Mouse (Mus musculus): ENCODE data around the gene Bcas1.

Gene Bcas1

GRCm38 (mm10) chr2:170308033-170308820, 119.4 kb downstream of the Bcas1 start:
- no peak for DNase-seq

- no peak for DNase-seq
These were observed 120.0 kb downstream of the Bcas1 start for GRCm38 (mm10) chr2:170307589-170308021.

GRCm38 (mm10) chr2:170306637-170307320, 120.9 kb downstream of the Bcas1 start:
- no peak for DNase-seq

DNA sequence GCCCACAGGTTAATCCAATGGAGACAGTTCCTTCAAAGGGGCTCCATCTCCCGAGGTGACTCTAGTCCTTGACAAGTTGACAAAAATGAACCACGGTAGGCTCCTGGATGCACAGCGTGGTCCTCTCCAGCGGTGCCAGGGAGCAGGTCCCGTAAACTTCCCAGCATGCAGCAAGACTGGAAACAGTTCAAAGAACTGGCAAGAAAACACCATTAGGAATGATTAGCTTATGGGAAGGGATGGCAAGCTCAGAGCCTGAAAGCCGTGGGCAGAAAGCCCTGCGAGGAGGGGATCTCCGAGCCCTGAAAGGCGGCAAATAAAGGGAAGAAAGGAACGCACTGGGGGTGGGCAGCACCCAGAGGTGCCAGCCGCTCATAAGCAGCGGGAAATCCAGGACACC, 122.9 kb downstream of the Bcas1 start:
- DNase-seq, result no peak

DNA sequence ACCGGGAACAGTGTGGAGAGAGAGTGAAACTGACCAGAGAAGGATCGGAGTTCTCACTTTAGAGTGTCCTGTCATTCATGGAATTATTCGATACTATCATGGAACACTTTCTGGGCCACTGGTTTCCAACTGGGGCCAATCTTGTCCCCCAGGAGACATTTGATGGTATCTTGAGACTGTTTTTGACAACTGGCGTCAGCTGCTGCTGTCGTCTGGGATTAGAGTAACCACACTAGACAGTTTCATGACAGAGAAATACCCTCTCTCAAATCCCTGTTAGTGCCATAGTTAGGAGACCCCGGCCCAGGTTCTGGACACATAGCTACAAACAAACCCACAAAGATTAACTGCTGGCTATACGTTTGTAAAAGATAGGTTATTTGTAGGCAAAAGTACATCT, 124.0 kb downstream of the Bcas1 start:
- DNase-seq, result no peak

- DNase-seq, result no peak
These were observed 124.8 kb downstream of the Bcas1 start for GRCm38 (mm10) chr2:170302825-170303224.

All from liver (tissue).